ENCODE assay signal across 11 mouse cellular contexts in the genomic region with DNA sequence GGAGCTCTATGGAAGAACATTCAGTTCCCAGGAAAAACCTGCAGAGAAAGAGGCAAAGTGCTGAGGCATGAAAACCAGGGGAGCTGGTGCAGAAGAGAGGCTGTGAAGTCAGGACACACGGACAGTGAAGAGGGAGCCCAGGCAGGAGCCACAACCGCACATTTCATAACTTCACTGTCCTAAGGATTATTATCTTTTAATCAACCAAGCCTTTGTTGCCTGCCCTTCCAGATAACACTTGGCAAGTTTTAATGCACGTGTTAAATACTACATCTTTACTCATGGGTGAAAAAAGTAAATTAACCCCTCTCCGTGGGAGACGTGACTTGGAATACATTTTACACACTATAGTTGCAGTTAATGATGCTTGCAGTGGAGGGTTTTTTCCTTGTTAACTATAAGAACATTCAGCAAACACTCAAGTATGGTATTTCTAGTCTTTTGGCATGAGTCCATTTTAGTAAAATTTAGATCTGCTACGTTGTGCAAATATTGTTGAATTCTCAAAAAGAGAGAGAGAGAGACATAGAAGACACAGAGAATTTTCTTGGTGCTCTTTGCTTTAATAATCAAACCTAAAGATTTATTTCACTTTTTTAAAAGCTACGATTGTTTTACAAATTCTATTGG. TPM values are rescaled to one million over a fixed set of nuclear protein-coding genes. Genes with fewer than 3 reads are reported as not detected.
DNase-seq lines count a peak whose midpoint lies in the region; ATAC-seq and TF ChIP-seq lines count a peak whose summit lies in the region.
"Had no signal": no experiment of that assay in that cellular context is flagged by ENCODE, and none has a peak within 500 bp of the region (broad histone marks: within the 10 kb centered on the region; RNA-seq: fewer than 3 reads in every experiment).

No protein-coding gene starts in this region.

- H3K9ac ChIP-seq in heart, postnatal 0 days (replicated peaks; ENCODE audit: low read depth, low read length): no peak overlapping the region
- H3K9ac ChIP-seq in lung, embryonic 15.5 days: peak overlapping the region; percentile 1; the same call in 1 of the 2 replicates
- H3K9ac ChIP-seq in intestine, embryonic 15.5 days: no peak overlapping the region
- 0 out of 2 replicates have a peak overlapping the region, but pooled peaks have one; percentile 18 for H3K9ac ChIP-seq in stomach, embryonic 14.5 days (replicated peaks; ENCODE audit: low read depth, low read length)
- H3K9ac ChIP-seq: liver, embryonic 14.5 days had no signal

- DNase-seq in heart, postnatal 0 days (ENCODE audit: low spot score): no peak
- DNase-seq in heart, adult 18-20 months: no peak
- no peak for DNase-seq in lung, adult 18-20 months
- DNase-seq in MN1 (ENCODE audit: low spot score): no peak
- DNase-seq: cerebellum, adult 9-10 months; midbrain, embryonic 14.5 days had no signal

- H3K4me2 ChIP-seq in heart, postnatal 0 days (ENCODE audit: low read depth, low read length): peak overlapping the region; percentile 77
- H3K4me2 ChIP-seq in lung, embryonic 15.5 days: peak overlapping the region; percentile 66
- H3K4me2 ChIP-seq in intestine, embryonic 15.5 days (replicated peaks): peak overlapping the region; percentile 74
- peak overlapping the region; percentile 37 for H3K4me2 ChIP-seq in stomach, embryonic 14.5 days (replicated peaks; ENCODE audit: low read depth, low read length)

- TF ChIP-seq EP300 in heart, postnatal 0 days (IDR thresholded peaks at IDR 0.05; ENCODE audit: low read depth): no peak

- no peaks in the 10 kb centered on the region for H3K27me3 ChIP-seq in heart, postnatal 0 days (ENCODE audit: control insufficient read depth, insufficient read depth, low read length)
- H3K27me3 ChIP-seq in lung, embryonic 15.5 days: 0 out of 2 replicates have a peak, but pooled peaks cover 5% of the 10 kb centered on the region
- H3K27me3 ChIP-seq in intestine, embryonic 15.5 days (replicated peaks): 0 out of 2 replicates have a peak, but pooled peaks cover 2% of the 10 kb centered on the region
- H3K27me3 ChIP-seq in stomach, embryonic 14.5 days (ENCODE audit: control insufficient read depth, insufficient read depth, low read length): no peaks in the 10 kb centered on the region

- WGBS in heart, postnatal 0 days: 66% methylated on average over 7 of the region's 7 CpGs
- WGBS in lung, embryonic 15.5 days: 22% methylated on average over 7 of the region's 7 CpGs
- WGBS in intestine, embryonic 15.5 days: 66% methylated on average over 7 of the region's 7 CpGs
- 58% methylated on average over 7 of the region's 7 CpGs for whole genome bisulfite sequencing in stomach, embryonic 14.5 days

- H3K36me3 ChIP-seq in heart, postnatal 0 days (replicated peaks; ENCODE audit: control insufficient read depth, insufficient read depth, low read length): peaks cover 16% of the 10 kb centered on the region
- peaks cover 10% of the 10 kb centered on the region; the same call in 1 of the 2 replicates for H3K36me3 ChIP-seq in lung, embryonic 15.5 days
- H3K36me3 ChIP-seq in intestine, embryonic 15.5 days: no peaks in the 10 kb centered on the region
- H3K36me3 ChIP-seq in stomach, embryonic 14.5 days (ENCODE audit: control insufficient read depth, insufficient read depth, low read length): peaks cover 7% of the 10 kb centered on the region; the same call in 1 of the 2 replicates

- H3K4me3 ChIP-seq in heart, postnatal 0 days (ENCODE audit: low read depth, low read length): peak overlapping the region; percentile 24
- H3K4me3 ChIP-seq in lung, embryonic 15.5 days: peak overlapping the region; percentile 90
- peak overlapping the region; percentile 10 for H3K4me3 ChIP-seq in intestine, embryonic 15.5 days (replicated peaks)
- H3K4me3 ChIP-seq in stomach, embryonic 14.5 days (ENCODE audit: low read depth, low read length): peak overlapping the region; percentile 2; the same call in 1 of the 2 replicates

- TF ChIP-seq CTCF in heart, postnatal 0 days (IDR thresholded peaks at IDR 0.05; ENCODE audit: low read depth): no peak

- H3K9me3 ChIP-seq in heart, postnatal 0 days (replicated peaks; ENCODE audit: control insufficient read depth, low read length): no peaks in the 10 kb centered on the region
- H3K9me3 ChIP-seq in lung, embryonic 15.5 days: no peaks in the 10 kb centered on the region
- no peaks in the 10 kb centered on the region for H3K9me3 ChIP-seq in intestine, embryonic 15.5 days
- no peaks in the 10 kb centered on the region for H3K9me3 ChIP-seq in stomach, embryonic 14.5 days (ENCODE audit: control insufficient read depth, low read depth, low read length)

- H3K4me1 ChIP-seq in heart, postnatal 0 days (ENCODE audit: control insufficient read depth, insufficient read depth): peaks cover 19% of the 10 kb centered on the region
- H3K4me1 ChIP-seq in lung, embryonic 15.5 days: peaks cover 41% of the 10 kb centered on the region
- 0 out of 2 replicates have a peak, but pooled peaks cover 11% of the 10 kb centered on the region for H3K4me1 ChIP-seq in intestine, embryonic 15.5 days (replicated peaks)
- H3K4me1 ChIP-seq in stomach, embryonic 14.5 days (ENCODE audit: control insufficient read depth, insufficient read depth, low read length): peaks cover 16% of the 10 kb centered on the region

- no peak for ATAC-seq in heart, postnatal 0 days (ENCODE audit: insufficient read depth, low read depth)
- ATAC-seq in lung, embryonic 15.5 days (ENCODE audit: borderline replicate concordance, extremely low read depth, low FRiP score, low TSS enrichment): no peak; the same call in 1 of the 2 replicates
- no peak for ATAC-seq in intestine, embryonic 15.5 days
- no peak for ATAC-seq in stomach, embryonic 14.5 days (ENCODE audit: insufficient number of reproducible peaks, insufficient read depth, low FRiP score, low read depth)
- ATAC-seq: inflammation-experienced regulatory T-cells, adult 6 months had no signal

- H3K27ac ChIP-seq in heart, postnatal 0 days (ENCODE audit: low read depth): peak overlapping the region; percentile 57
- peak overlapping the region; percentile 95 for H3K27ac ChIP-seq in lung, embryonic 15.5 days
- no peak overlapping the region for H3K27ac ChIP-seq in intestine, embryonic 15.5 days
- H3K27ac ChIP-seq in stomach, embryonic 14.5 days (ENCODE audit: low read length): peak overlapping the region; percentile 59
- H3K27ac ChIP-seq: liver, embryonic 14.5 days had no signal

RNA-seq across cellular contexts. Expression of a gene that starts 3.1 kb away (rescaled TPM):
- total RNA-seq in heart, postnatal 0 days (2014; rRNA removed; ENCODE audit: low replicate concordance): 289 and 316 TPM in 2 replicates
- 271 and 272 TPM in 2 replicates for polyA plus RNA-seq in heart, postnatal 0 days (2015; fragmentation: Nextera tagmentation; extraction: Ambion mirVana)
- total RNA-seq in heart, adult 18-20 months (2021): 10 to 100 TPM; 41.3 to 41.9 TPM
- polyA plus RNA-seq in lung, embryonic 15.5 days (2015; fragmentation: Nextera tagmentation; extraction: Ambion mirVana): 520 and 550 TPM in 2 replicates
- polyA plus RNA-seq in intestine, embryonic 15.5 days (2015; fragmentation: Nextera tagmentation; extraction: Ambion mirVana): 232 and 269 TPM in 2 replicates
- 519 and 542 TPM in 2 replicates for polyA plus RNA-seq in stomach, embryonic 14.5 days (2014; fragmentation: Nextera tagmentation; extraction: Ambion mirVana)

Comparison
In these comparisons a context has a peak if more than half of its experiments do, and no peak if none do; other contexts are left out.
1. H3K4me3 ChIP-seq: peak in every context shown above with its lines; median percentile 90 in lung, embryonic 15.5 days; 24 in heart, postnatal 0 days; 10 in intestine, embryonic 15.5 days; 2 in stomach, embryonic 14.5 days.
2. H3K9ac ChIP-seq: peak in lung, embryonic 15.5 days (single experiment) and stomach, embryonic 14.5 days (single experiment); none in heart, postnatal 0 days (single experiment) and intestine, embryonic 15.5 days (single experiment).
3. Peak in every context shown above with its lines, with median percentiles within 50 percentile points of each other: H3K4me2 ChIP-seq.